Mouse (Mus musculus) central nervous system, embryonic 14 days (tissue): ENCODE measurements around the gene Gins1. TPM values are rescaled to one million over a fixed set of nuclear protein-coding genes. Genes with fewer than 3 reads are reported as not detected.

Experiments
- polyA plus RNA-seq: library from polyadenylated mRNA; depleted of rRNA; stranded (reverse); fragments of >200 nt; gene quantifications from 2 replicates; pipeline ENCODE4 v1.2.3, GENCODE M21; 2012; rRNA removed

Gene Gins1
- 24.8 and 32.3 TPM in 2 replicates for polyA plus RNA-seq

GRCm38 (mm10) chr2:150904936-150905450 is at the start of gene Gins1:
Gene Gins1, plus strand, starts transcription at chr2:150905400.

GRCm38 (mm10) chr2:150904272-150904935 is 796 bp upstream of the Gins1 start, which contains the start of gene Abhd12:
Gene Abhd12, minus strand, starts transcription at chr2:150904741.

Other genes with a start within 250 kb of the Gins1 start
- 18.6 and 25.1 TPM in 2 replicates for gene Acss1, start 236.9 kb upstream of the Gins1 start, polyA plus RNA-seq
- gene Vsx1, start 216.0 kb upstream of the Gins1 start, polyA plus RNA-seq = 0.05 and 0.10 TPM in 2 replicates
- gene Entpd6, start 156.4 kb upstream of the Gins1 start, polyA plus RNA-seq = 44.4 and 48.1 TPM in 2 replicates
- gene Pygb, start 118.7 kb upstream of the Gins1 start, polyA plus RNA-seq = 63.7 and 69.0 TPM in 2 replicates
- 60.9 and 62.6 TPM in 2 replicates for gene Abhd12, start 659 bp upstream of the Gins1 start, polyA plus RNA-seq
- 16.0 and 23.5 TPM in 2 replicates for gene Ninl, start 134.0 kb downstream of the Gins1 start, polyA plus RNA-seq
- 12.6 and 14.1 TPM in 2 replicates for gene Nanp, start 134.0 kb downstream of the Gins1 start, polyA plus RNA-seq
- gene Gm14151, start 186.9 kb downstream of the Gins1 start, polyA plus RNA-seq = not detected in 2 replicates
- not detected in 2 replicates for gene Gm14147, start 192.8 kb downstream of the Gins1 start, polyA plus RNA-seq